Mouse (Mus musculus): ENCODE measurements around the gene Pax7.

GRCm38 (mm10) chr4:139832281-139833035 is 870 bp downstream of the Pax7 start:
- TF ChIP-seq CTCF (IDR thresholded peaks at IDR 0.05; ENCODE audit: insufficient read depth, low read length) (no peak), POLR2A (IDR thresholded peaks at IDR 0.05; ENCODE audit: borderline replicate concordance, extremely low read depth, low read depth, low read length) (no peak)

Data from lung, adult 2 months (tissue).